Mouse (Mus musculus): ENCODE measurements at regions not wholly inside any gene's neighbourhood (a gene's known extent, or its start where the extent isn't known, plus 50 kb on each side); places are given as distances from the start of the nearest gene placed in this dataset.
"Not testable (repeated sequence)": the region's sequence is repeated elsewhere in the genome, so short reads cannot be mapped to it uniquely, and the experiment has no call there.

DNA sequence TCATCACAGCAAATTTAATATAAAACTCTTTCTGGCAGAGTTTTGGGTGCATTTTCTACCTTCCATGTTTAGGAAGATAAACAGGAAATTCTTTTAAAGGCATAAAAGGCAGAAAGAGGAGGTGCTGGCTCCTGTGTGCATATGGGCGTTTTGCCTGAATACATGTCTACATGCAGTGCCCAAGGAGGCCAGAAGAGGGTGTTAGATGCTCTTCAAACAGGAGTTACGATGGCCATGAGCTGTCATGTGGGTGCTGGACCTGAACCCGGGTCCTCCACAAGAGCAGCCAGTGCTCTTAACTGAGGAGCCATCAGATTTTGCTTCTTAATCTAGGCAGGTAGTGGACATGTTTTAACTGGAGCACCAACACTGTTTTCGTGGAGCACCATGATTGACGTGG, 69.0 kb upstream of the Wdr26 start:
- Histone ChIP-seq H3K9ac (no peak overlapping the region), H3K4me2 (ENCODE audit: low read depth) (no peak overlapping the region), H3K27me3 (ENCODE audit: insufficient read depth, low read length) (no peaks in the 10 kb centered on the region), H3K9me3 (ENCODE audit: low read length) (no peaks in the 10 kb centered on the region), H3K36me3 (ENCODE audit: insufficient read depth) (no peaks in the 10 kb centered on the region), H3K27ac (ENCODE audit: low read depth, low read length) (no peak overlapping the region), H3K4me3 (ENCODE audit: low read depth, low read length) (no peak overlapping the region), H3K4me1 (ENCODE audit: insufficient read depth) (no peaks in the 10 kb centered on the region)
- ATAC-seq (no peak), DNase-seq (no peak)
- WGBS = 89% methylated on average over 5 of the region's 5 CpGs
- TF ChIP-seq CTCF (IDR thresholded peaks at IDR 0.05; ENCODE audit: low read depth) = peak; percentile 23; the same call in 1 of the 2 replicates

GRCm38 (mm10) chr1:181282986-181283385, 69.4 kb upstream of the Cnih3 start:
- not testable (repeated sequence) for H3K4me1 ChIP-seq (ENCODE audit: insufficient read depth); H3K27me3 ChIP-seq (ENCODE audit: insufficient read depth, low read length); DNase-seq; H3K27ac ChIP-seq (ENCODE audit: low read depth, low read length); H3K36me3 ChIP-seq (ENCODE audit: insufficient read depth); ATAC-seq; H3K9me3 ChIP-seq (ENCODE audit: low read length); H3K9ac ChIP-seq; H3K4me2 ChIP-seq (ENCODE audit: low read depth); H3K4me3 ChIP-seq (ENCODE audit: low read depth, low read length)
- WGBS = 94% methylated on average over 8 of the region's 8 CpGs

DNA sequence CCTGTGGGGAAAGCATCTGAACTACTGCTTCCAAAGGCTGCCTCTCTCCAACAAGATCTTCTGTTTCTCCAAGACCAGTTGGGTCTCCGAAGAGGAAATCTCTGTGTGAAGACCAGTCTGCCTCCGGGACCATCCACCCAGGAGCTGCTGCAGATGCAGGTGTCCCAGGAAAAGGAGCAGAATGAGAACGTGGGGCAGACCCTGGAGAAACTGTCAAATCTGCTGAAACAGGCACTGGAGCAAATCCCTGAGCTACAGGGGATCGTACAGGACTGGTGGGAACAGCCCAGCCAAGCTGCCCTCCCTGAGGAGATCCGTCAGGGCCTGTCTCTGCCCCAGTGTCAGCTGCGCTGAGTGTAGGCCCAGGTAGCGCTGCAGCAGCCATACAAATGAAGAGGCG, 68.9 kb upstream of the Cnih3 start:
- not testable (repeated sequence) for H3K27ac ChIP-seq (ENCODE audit: low read depth, low read length); H3K27me3 ChIP-seq (ENCODE audit: insufficient read depth, low read length); H3K4me1 ChIP-seq (ENCODE audit: insufficient read depth); ATAC-seq; H3K36me3 ChIP-seq (ENCODE audit: insufficient read depth); H3K4me2 ChIP-seq (ENCODE audit: low read depth); H3K4me3 ChIP-seq (ENCODE audit: low read depth, low read length); H3K9me3 ChIP-seq (ENCODE audit: low read length); H3K9ac ChIP-seq; DNase-seq
- WGBS = 88% methylated on average over 8 of the region's 8 CpGs

DNA sequence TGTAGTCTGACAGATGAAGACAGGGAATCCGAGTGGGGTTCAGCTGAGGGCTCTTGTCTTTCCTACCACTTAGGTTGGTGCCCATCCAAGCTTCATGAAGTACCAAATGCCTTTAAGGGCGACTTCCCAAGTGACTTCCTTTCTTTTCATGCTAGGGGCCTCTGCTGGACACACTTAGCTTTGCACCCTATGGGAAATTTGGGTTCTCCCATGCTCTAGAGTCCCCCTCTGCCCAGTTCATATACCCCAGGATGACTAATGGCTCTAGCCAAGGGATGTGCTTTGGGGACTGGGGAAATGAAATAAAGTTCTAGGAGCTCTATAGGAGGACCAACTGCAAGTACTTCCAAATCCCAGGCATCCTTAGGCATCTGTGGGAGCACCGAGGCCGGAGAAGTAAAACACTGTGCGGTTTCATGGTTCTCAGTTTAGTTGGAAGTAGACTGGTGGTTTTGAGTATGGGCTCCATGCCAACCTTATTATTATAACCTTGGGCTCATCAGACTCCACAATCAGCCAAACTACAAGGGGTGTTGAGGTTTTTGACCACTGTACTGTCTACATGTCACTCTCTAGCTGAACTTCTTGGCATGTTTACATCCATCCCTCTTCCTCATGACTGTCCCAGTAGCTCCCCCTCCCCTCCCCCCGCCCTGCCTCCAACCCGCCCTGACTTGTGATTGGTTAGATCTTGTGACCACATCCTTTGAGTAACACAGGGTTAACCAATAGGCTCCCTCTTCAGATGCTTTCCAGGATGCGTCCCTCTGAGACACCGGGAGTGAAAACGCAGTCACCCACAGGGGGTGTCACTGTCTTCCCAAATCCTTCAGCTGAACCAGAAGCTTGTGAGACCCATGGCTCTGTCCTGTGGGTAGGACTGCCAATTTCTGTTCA, 67.9 kb upstream of the Cnih3 start:
- H3K36me3 ChIP-seq (ENCODE audit: insufficient read depth) = no peaks in the 10 kb centered on the region
- 73% methylated on average over 10 of the region's 10 CpGs for WGBS
- DNase-seq = no peak

GRCm38 (mm10) chr1:181285600-181285999, 66.8 kb upstream of the Cnih3 start:
- no peak overlapping the region for H3K27ac ChIP-seq (ENCODE audit: low read depth, low read length)
- peak; percentile 29 for DNase-seq
- 76% methylated on average over 8 of the region's 8 CpGs for WGBS

More for the DNA sequence above, 67.9 kb upstream of the Cnih3 start:
- ATAC-seq = no peak
- TF ChIP-seq CTCF (IDR thresholded peaks at IDR 0.05; ENCODE audit: low read depth) = peak; percentile 10; the same call in 1 of the 2 replicates
- Histone ChIP-seq H3K4me1 (ENCODE audit: insufficient read depth) (no peaks in the 10 kb centered on the region), H3K4me3 (ENCODE audit: low read depth, low read length) (no peak overlapping the region), H3K27me3 (ENCODE audit: insufficient read depth, low read length) (no peaks in the 10 kb centered on the region), H3K9ac (no peak overlapping the region), H3K27ac (ENCODE audit: low read depth, low read length) (no peak overlapping the region), H3K9me3 (ENCODE audit: low read length) (no peaks in the 10 kb centered on the region), H3K4me2 (ENCODE audit: low read depth) (no peak overlapping the region)

GRCm38 (mm10) chr1:181286146-181286545, 66.3 kb upstream of the Cnih3 start:
- no peak overlapping the region for H3K9ac ChIP-seq
- 79% methylated on average over 5 of the region's 5 CpGs for WGBS

More at GRCm38 (mm10) chr1:181285600-181285999, 66.8 kb upstream of the Cnih3 start:
- H3K36me3 ChIP-seq (ENCODE audit: insufficient read depth) = no peaks in the 10 kb centered on the region
- H3K4me3 ChIP-seq (ENCODE audit: low read depth, low read length) = no peak overlapping the region
- H3K9me3 ChIP-seq (ENCODE audit: low read length) = no peaks in the 10 kb centered on the region
- H3K27me3 ChIP-seq (ENCODE audit: insufficient read depth, low read length) = no peaks in the 10 kb centered on the region
- no peak overlapping the region for H3K4me2 ChIP-seq (ENCODE audit: low read depth)
- no peak overlapping the region for H3K9ac ChIP-seq
- no peaks in the 10 kb centered on the region for H3K4me1 ChIP-seq (ENCODE audit: insufficient read depth)
- no peak for TF ChIP-seq CTCF (IDR thresholded peaks at IDR 0.05; ENCODE audit: low read depth)
- peak; percentile 82 for ATAC-seq

GRCm38 (mm10) chr1:181287166-181287565, 65.3 kb upstream of the Cnih3 start:
- no peak for DNase-seq

More at GRCm38 (mm10) chr1:181286146-181286545, 66.3 kb upstream of the Cnih3 start:
- Histone ChIP-seq H3K9me3 (ENCODE audit: low read length) (no peaks in the 10 kb centered on the region), H3K4me2 (ENCODE audit: low read depth) (no peak overlapping the region), H3K27ac (ENCODE audit: low read depth, low read length) (no peak overlapping the region), H3K27me3 (ENCODE audit: insufficient read depth, low read length) (no peaks in the 10 kb centered on the region), H3K36me3 (ENCODE audit: insufficient read depth) (no peaks in the 10 kb centered on the region), H3K4me1 (ENCODE audit: insufficient read depth) (no peaks in the 10 kb centered on the region), H3K4me3 (ENCODE audit: low read depth, low read length) (no peak overlapping the region)
- no peak for TF ChIP-seq CTCF (IDR thresholded peaks at IDR 0.05; ENCODE audit: low read depth)
- ATAC-seq (no peak; the same call in 1 of the 2 replicates), DNase-seq (no peak)

More at GRCm38 (mm10) chr1:181287166-181287565, 65.3 kb upstream of the Cnih3 start:
- H3K27ac ChIP-seq (ENCODE audit: low read depth, low read length) = no peak overlapping the region
- 82% methylated on average over 1 of the region's 1 CpGs for WGBS
- H3K9ac ChIP-seq = no peak overlapping the region
- H3K9me3 ChIP-seq (ENCODE audit: low read length) = no peaks in the 10 kb centered on the region
- H3K27me3 ChIP-seq (ENCODE audit: insufficient read depth, low read length) = no peaks in the 10 kb centered on the region
- H3K4me3 ChIP-seq (ENCODE audit: low read depth, low read length) = no peak overlapping the region
- no peak for ATAC-seq
- TF ChIP-seq CTCF (IDR thresholded peaks at IDR 0.05; ENCODE audit: low read depth) = no peak
- no peaks in the 10 kb centered on the region for H3K4me1 ChIP-seq (ENCODE audit: insufficient read depth)
- no peaks in the 10 kb centered on the region for H3K36me3 ChIP-seq (ENCODE audit: insufficient read depth)
- no peak overlapping the region for H3K4me2 ChIP-seq (ENCODE audit: low read depth)

Data from forebrain, postnatal 0 days (tissue).